Mouse (Mus musculus) ES-Bruce4 (cell line): ENCODE results near the gene Dgkb. TPM values are rescaled to one million over a fixed set of nuclear protein-coding genes. Genes with fewer than 3 reads are reported as not detected.
A peak's percentile ranks its signal among the peaks of the same experiment; 100 is the strongest.

Source experiments
- H3K27ac ChIP-seq: 2 replicates; pipeline ENCODE4 v1.5.1; 2012; ENCODE audit warnings: low read length, inconsistent platforms; ENCODE audit not compliant: insufficient read depth
- H3K27me3 ChIP-seq: 2 replicates; pipeline ENCODE4 v1.6.1; 2012; ENCODE audit warnings: mild to moderate bottlenecking, low read length, inconsistent platforms; ENCODE audit not compliant: control insufficient read depth, poor library complexity, insufficient read depth, severe bottlenecking
- H3K36me3 ChIP-seq: 2 replicates; pipeline ENCODE4 v1.6.1; 2012; ENCODE audit warnings: inconsistent platforms, mild to moderate bottlenecking, low read length, moderate library complexity; ENCODE audit not compliant: control insufficient read depth, poor library complexity, insufficient read depth, severe bottlenecking
- H3K4me1 ChIP-seq: one replicate; pipeline ENCODE4 v1.8.1; 2011; ENCODE audit warnings: low read length; ENCODE audit not compliant: control insufficient read depth, insufficient read depth
- H3K4me3 ChIP-seq: 2 replicates; pipeline ENCODE4 v1.5.1; 2011; ENCODE audit warnings: low read depth, mild to moderate bottlenecking, low read length
- H3K9ac ChIP-seq: 2 replicates; pipeline ENCODE4 v1.6.1; 2012; ENCODE audit warnings: low read depth, mild to moderate bottlenecking, inconsistent platforms; ENCODE audit not compliant: poor library complexity, severe bottlenecking
- H3K9me3 ChIP-seq: replicated peaks from 2 replicates; pipeline ENCODE4 v1.6.1; 2012; ENCODE audit warnings: mild to moderate bottlenecking, low read length, inconsistent platforms; ENCODE audit not compliant: control insufficient read depth, poor library complexity, insufficient read depth, severe bottlenecking
- CTCF ChIP-seq: IDR thresholded peaks from one replicate; pipeline ENCODE4 v1.8.1; 2011; ENCODE audit warnings: low read depth, low read length
- EP300 ChIP-seq: IDR thresholded peaks from 2 replicates; pipeline ENCODE4 v1.6.1; 2011; ENCODE audit warnings: low read depth, low read length; ENCODE audit not compliant: insufficient read depth
- POLR2A ChIP-seq: IDR thresholded peaks from one replicate; pipeline ENCODE4 v1.8.1; 2011; ENCODE audit warnings: low read length; ENCODE audit not compliant: insufficient read depth
- polyA plus RNA-seq: library from polyadenylated mRNA; stranded (reverse); fragments of >200 nt; gene quantifications from 2 replicates; pipeline ENCODE4 v1.2.4, GENCODE M21; 2011; ENCODE audit warnings: low read depth; ENCODE audit not compliant: missing spikeins, insufficient read depth, insufficient read length

Gene Dgkb
- not detected in 2 replicates for polyA plus RNA-seq

- TF ChIP-seq POLR2A (no peak), CTCF (no peak), EP300 (no peak)
- Histone ChIP-seq H3K4me1 (no peaks in the 10 kb centered on the region), H3K27ac (no peak within 1 kb of the TSS)
Measured at GRCm38 (mm10) chr12:37817426-37817825, at the start of gene Dgkb. TSS of gene Dgkb (plus strand) at chr12:37817726.

DNA sequence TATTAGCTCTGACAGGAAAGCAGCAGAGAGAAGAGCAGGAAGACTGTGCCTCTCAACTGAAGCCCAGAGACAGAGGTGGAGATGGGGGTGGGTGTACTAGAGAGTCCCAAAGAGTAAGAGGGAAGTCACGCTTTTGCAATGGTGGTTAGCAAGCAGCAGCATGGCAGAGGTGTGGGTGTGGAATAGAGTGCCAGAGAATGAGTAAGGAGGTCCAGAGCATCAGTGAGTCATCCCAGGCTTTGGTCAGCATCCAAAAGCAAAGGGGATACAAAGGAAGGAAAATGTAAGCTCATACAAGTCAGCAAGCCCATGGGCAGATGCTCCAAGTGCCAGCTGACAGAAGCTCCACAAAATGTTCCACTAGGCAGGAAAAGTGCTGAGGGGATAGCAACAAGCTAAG lies 47.7 kb upstream of the Dgkb start:
- Histone ChIP-seq H3K27me3 (no peaks in the 10 kb centered on the region), H3K4me3 (no peak overlapping the region), H3K4me1 (peaks cover 2% of the 10 kb centered on the region), H3K9ac (no peak overlapping the region), H3K27ac (no peak overlapping the region), H3K36me3 (no peaks in the 10 kb centered on the region), H3K9me3 (no peaks in the 10 kb centered on the region)
- TF ChIP-seq POLR2A (no peak), CTCF (no peak)

More at GRCm38 (mm10) chr12:37817426-37817825, at the start of gene Dgkb:
- Histone ChIP-seq H3K9me3 (no peaks in the 10 kb centered on the region), H3K4me3 (no peak within 1 kb of the TSS), H3K36me3 (no peaks in the 10 kb centered on the region), H3K9ac (no peak within 1 kb of the TSS), H3K27me3 (no peaks in the 10 kb centered on the region)

DNA sequence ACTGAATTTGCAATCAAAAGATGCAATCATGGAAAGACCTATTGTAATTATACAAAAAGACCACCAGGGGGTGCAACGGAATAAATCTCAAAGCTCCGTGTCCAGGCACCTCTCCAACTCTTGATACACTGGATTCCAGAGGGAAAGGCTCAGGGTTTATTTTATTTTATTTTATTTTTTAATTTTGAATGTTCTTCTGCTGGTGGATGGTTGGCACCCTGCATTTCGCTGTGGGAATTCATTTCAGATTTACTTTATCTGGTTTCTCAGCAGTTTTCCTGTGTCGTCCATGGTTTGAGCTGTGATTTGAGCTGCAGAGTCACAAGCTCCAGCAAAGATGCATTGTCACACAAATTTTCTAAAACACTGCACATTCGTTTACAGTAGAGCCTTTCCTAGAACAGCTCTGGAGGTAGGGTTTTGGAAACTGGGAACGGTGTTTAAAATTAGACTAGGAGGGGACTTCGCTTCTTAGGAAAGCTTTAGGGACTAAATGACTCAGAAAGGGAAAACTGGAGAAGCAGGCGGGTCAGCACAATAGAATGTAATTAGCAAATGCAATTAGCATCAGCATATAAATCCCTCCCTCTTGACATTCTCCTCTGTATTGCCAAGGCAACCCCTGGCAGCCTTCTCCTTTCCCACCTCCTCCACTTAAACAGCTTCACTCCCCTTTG lies 43.7 kb upstream of the Dgkb start:
- H3K27me3 ChIP-seq: no peaks in the 10 kb centered on the region
- no peaks in the 10 kb centered on the region for H3K36me3 ChIP-seq
- TF ChIP-seq POLR2A: no peak
- no peak for TF ChIP-seq CTCF
- no peak for TF ChIP-seq EP300
- H3K4me1 ChIP-seq: peaks cover 2% of the 10 kb centered on the region
- peak overlapping the region; percentile 18; the same call in 1 of the 2 replicates for H3K9ac ChIP-seq
- H3K9me3 ChIP-seq: no peaks in the 10 kb centered on the region
- H3K4me3 ChIP-seq: no peak overlapping the region
- H3K27ac ChIP-seq: peak overlapping the region; percentile 49

DNA sequence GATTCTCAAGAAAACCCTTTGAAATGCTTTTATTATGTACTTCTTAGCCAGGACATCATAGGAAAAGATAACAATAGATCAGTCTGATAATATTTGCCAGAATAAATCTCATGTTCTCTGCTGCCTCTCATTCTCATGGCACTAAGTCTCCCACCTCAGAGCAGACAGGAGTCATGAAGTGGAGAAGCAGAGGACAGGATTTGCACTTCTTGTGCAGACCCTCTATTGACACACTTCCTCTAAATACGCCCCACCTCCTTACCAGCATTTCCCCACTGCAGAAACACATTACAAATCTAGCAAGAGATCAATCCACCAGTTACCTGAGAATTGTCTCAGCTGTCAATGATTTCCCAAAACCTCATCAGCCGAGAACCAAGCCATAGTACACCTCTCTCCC lies 42.9 kb upstream of the Dgkb start:
- Histone ChIP-seq H3K4me1 (peaks cover 2% of the 10 kb centered on the region), H3K36me3 (no peaks in the 10 kb centered on the region), H3K27me3 (no peaks in the 10 kb centered on the region), H3K9me3 (no peaks in the 10 kb centered on the region), H3K27ac (no peak overlapping the region), H3K9ac (no peak overlapping the region), H3K4me3 (no peak overlapping the region)
- TF ChIP-seq POLR2A (no peak), CTCF (no peak), EP300 (no peak)

- Histone ChIP-seq H3K36me3 (no peaks in the 10 kb centered on the region), H3K4me3 (no peak overlapping the region), H3K27ac (no peak overlapping the region), H3K27me3 (no peaks in the 10 kb centered on the region), H3K9ac (no peak overlapping the region), H3K4me1 (no peaks in the 10 kb centered on the region), H3K9me3 (no peaks in the 10 kb centered on the region)
- no peak for TF ChIP-seq CTCF
- no peak for TF ChIP-seq POLR2A
- no peak for TF ChIP-seq EP300
Measured at GRCm38 (mm10) chr12:37796265-37796928, 21.1 kb upstream of the Dgkb start.

DNA sequence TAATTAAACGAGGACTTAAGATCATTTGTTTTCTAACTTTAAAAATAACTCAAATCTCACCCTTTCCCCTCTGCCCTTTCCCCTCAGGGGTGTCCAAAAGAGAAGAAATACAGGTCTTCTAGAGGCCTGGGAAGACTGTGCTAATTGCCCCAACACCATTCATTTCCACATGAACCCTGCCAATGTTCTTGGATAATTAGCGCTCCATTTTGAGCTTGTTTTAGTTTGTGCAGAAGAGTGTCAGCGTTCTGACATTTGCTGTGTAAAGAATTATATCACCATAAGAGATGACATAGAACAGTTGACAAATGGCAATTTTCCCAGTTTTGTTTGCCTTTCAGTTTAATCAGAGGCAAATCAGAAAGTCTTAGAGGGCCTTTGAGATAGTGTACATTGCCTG lies 3.4 kb upstream of the Dgkb start:
- TF ChIP-seq POLR2A (no peak), EP300 (no peak), CTCF (no peak)
- Histone ChIP-seq H3K27ac (no peak overlapping the region), H3K9me3 (no peaks in the 10 kb centered on the region), H3K4me1 (no peaks in the 10 kb centered on the region), H3K4me3 (no peak overlapping the region), H3K27me3 (no peaks in the 10 kb centered on the region), H3K9ac (no peak overlapping the region), H3K36me3 (no peaks in the 10 kb centered on the region)
